Mouse (Mus musculus): ENCODE data around the gene Polr2c. TPM values are rescaled to one million over a fixed set of nuclear protein-coding genes. Genes with fewer than 3 reads are reported as not detected.
A peak's percentile ranks its signal among the peaks of the same experiment; 100 is the strongest.
"Not testable (repeated sequence)": the region's sequence is repeated elsewhere in the genome, so short reads cannot be mapped to it uniquely, and the experiment has no call there.

Gene Polr2c
- polyA plus RNA-seq, 1 experiment from 2014 or later = 140 TPM

DNA sequence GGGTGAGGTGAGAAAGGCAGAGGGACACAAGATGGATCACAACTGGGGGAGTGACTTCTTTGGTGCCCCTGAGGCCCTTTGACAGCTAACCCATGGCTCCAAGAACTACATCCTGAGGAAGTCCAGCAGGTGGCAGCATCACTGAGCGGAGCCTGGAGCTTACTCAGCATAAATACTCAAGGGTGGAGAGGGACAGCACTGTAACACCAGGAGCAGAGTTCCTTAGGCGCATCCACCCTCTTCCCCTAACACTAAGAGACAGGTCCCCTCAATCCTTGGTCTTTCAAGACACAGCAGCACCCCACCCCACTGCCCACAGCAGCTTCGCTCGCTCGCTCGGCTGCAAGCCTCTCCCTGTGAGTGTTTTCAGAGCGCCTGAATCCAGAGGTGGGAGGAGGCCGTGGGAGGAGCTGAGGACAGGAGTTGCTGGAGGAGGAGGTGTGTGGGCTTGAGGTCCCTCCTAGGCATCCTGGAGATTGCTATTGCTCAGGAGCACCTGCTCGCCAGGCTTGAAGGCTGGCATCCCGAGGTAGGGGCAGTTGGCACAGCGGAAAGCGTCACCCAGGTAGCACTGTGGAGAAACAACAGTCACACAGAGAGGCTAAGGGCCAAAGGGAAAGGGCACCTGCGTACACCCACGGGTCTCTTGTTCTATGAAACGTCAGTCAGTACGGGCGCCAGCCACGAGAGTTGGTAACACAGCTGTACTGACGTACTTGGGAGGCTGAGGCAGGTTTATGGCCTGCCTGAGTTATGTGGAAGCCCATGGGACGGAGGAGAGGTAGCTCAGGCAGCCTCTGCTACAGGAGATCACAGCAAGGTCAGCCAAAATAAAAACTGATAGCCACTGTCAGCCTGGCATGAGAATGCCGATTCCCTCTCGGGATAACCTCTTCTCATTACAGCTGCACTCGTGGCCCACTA, 34.4 kb upstream of the Polr2c start:
- no peak overlapping the region for H3K9ac ChIP-seq (replicated peaks)
- no peak overlapping the region for H3K27ac ChIP-seq
- peak; percentile 67 for ATAC-seq
- no peaks in the 10 kb centered on the region for H3K4me1 ChIP-seq (replicated peaks)
- H3K27me3 ChIP-seq = no peaks in the 10 kb centered on the region
- no peaks in the 10 kb centered on the region for H3K9me3 ChIP-seq
- no peak overlapping the region for H3K4me2 ChIP-seq (replicated peaks)
- H3K4me3 ChIP-seq (replicated peaks) = no peak overlapping the region
- H3K36me3 ChIP-seq = peaks cover 73% of the 10 kb centered on the region
- WGBS = 81% methylated on average over 23 of the region's 23 CpGs

GRCm38 (mm10) chr8:94825170-94825569, 32.1 kb upstream of the Polr2c start:
- Histone ChIP-seq H3K27ac (no peak overlapping the region), H3K4me2 (replicated peaks) (no peak overlapping the region), H3K36me3 (peaks cover 88% of the 10 kb centered on the region), H3K4me1 (replicated peaks) (no peaks in the 10 kb centered on the region), H3K4me3 (replicated peaks) (no peak overlapping the region), H3K9me3 (no peaks in the 10 kb centered on the region), H3K9ac (replicated peaks) (no peak overlapping the region), H3K27me3 (no peaks in the 10 kb centered on the region)
- 81% methylated on average over 6 of the region's 6 CpGs for WGBS
- no peak for ATAC-seq

- WGBS = 95% methylated on average over 5 of the region's 5 CpGs
- no peak overlapping the region for H3K4me3 ChIP-seq (replicated peaks)
- H3K9ac ChIP-seq (replicated peaks) = no peak overlapping the region
- no peaks in the 10 kb centered on the region for H3K4me1 ChIP-seq (replicated peaks)
- ATAC-seq = no peak
- H3K27me3 ChIP-seq = no peaks in the 10 kb centered on the region
- no peaks in the 10 kb centered on the region for H3K9me3 ChIP-seq
- H3K27ac ChIP-seq = no peak overlapping the region
- peaks cover 87% of the 10 kb centered on the region for H3K36me3 ChIP-seq
- no peak overlapping the region for H3K4me2 ChIP-seq (replicated peaks)
Measured at GRCm38 (mm10) chr8:94826210-94826609, 31.0 kb upstream of the Polr2c start.

GRCm38 (mm10) chr8:94828284-94828683, 29.0 kb upstream of the Polr2c start:
- Histone ChIP-seq H3K9me3 (no peaks in the 10 kb centered on the region), H3K4me1 (replicated peaks) (no peaks in the 10 kb centered on the region), H3K4me2 (replicated peaks) (no peak overlapping the region), H3K27ac (no peak overlapping the region), H3K4me3 (replicated peaks) (no peak overlapping the region), H3K27me3 (no peaks in the 10 kb centered on the region), H3K9ac (replicated peaks) (no peak overlapping the region), H3K36me3 (peaks cover 81% of the 10 kb centered on the region)
- no peak for ATAC-seq
- 94% methylated on average over 6 of the region's 6 CpGs for WGBS

DNA sequence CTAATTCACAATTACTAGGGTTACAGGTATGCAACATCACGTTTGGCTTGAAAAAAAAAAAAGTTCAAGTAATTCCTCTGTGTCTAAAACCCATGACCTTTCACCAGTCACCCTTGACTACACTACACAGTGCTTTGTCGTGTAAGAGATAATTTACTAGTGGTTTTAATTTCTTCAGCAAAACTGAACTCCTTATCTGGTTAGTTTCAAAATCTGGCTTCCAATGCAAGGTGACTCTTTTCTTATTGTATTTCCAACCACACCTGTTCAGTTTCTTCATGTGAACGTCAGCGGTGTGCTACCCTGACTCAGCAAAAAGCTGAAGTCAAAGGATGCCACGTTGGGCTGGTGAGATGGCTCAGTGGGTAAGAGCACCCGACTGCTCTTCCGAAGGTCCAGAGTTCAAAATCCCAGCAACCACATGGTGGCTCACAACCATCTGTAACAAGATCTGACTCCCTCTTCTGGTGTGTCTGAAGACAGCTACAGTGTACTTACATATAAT, 23.3 kb upstream of the Polr2c start:
- H3K9ac ChIP-seq (replicated peaks); H3K4me3 ChIP-seq (replicated peaks); ATAC-seq; H3K9me3 ChIP-seq; H3K27ac ChIP-seq; H3K27me3 ChIP-seq; H3K4me2 ChIP-seq (replicated peaks): not testable (repeated sequence)
- WGBS = 82% methylated on average over 7 of the region's 7 CpGs
- H3K36me3 ChIP-seq = peaks cover 29% of the 10 kb centered on the region
- H3K4me1 ChIP-seq (replicated peaks) = peaks cover 15% of the 10 kb centered on the region

GRCm38 (mm10) chr8:94835751-94836150, 21.5 kb upstream of the Polr2c start:
- H3K4me1 ChIP-seq (replicated peaks) = peaks cover 19% of the 10 kb centered on the region
- H3K27me3 ChIP-seq; ATAC-seq; H3K9me3 ChIP-seq; H3K27ac ChIP-seq; H3K4me3 ChIP-seq (replicated peaks); H3K4me2 ChIP-seq (replicated peaks); H3K9ac ChIP-seq (replicated peaks): not testable (repeated sequence)
- 94% methylated on average over 13 of the region's 13 CpGs for WGBS
- H3K36me3 ChIP-seq = peaks cover 15% of the 10 kb centered on the region

GRCm38 (mm10) chr8:94836456-94837240, 20.6 kb upstream of the Polr2c start:
- H3K36me3 ChIP-seq = peaks cover 8% of the 10 kb centered on the region
- no peak overlapping the region; the same call in 1 of the 2 replicates for H3K27ac ChIP-seq
- H3K4me3 ChIP-seq (replicated peaks) = peak overlapping the region; percentile 85
- no peaks in the 10 kb centered on the region for H3K27me3 ChIP-seq
- H3K4me2 ChIP-seq (replicated peaks) = peak overlapping the region; percentile 81
- 76% methylated on average over 11 of the region's 11 CpGs for WGBS
- no peak for ATAC-seq
- no peaks in the 10 kb centered on the region for H3K9me3 ChIP-seq
- peaks cover 19% of the 10 kb centered on the region for H3K4me1 ChIP-seq (replicated peaks)
- peak overlapping the region; percentile 94 for H3K9ac ChIP-seq (replicated peaks)

- no peaks in the 10 kb centered on the region for H3K27me3 ChIP-seq
- H3K4me1 ChIP-seq (replicated peaks) = peaks cover 19% of the 10 kb centered on the region
- H3K36me3 ChIP-seq = no peaks in the 10 kb centered on the region
- under 1% methylated on average over 81 of the region's 82 CpGs for WGBS
- H3K4me3 ChIP-seq (replicated peaks) = peak within 1 kb of the TSS; percentile 85
- H3K4me2 ChIP-seq (replicated peaks) = peak within 1 kb of the TSS; percentile 81
- ATAC-seq = peak; percentile 98
- peak within 1 kb of the TSS; percentile 94 for H3K9ac ChIP-seq (replicated peaks)
- H3K27ac ChIP-seq = peak within 1 kb of the TSS; percentile 89
- no peaks in the 10 kb centered on the region for H3K9me3 ChIP-seq
Measured at GRCm38 (mm10) chr8:94837662-94838574, 19.3 kb upstream of the Polr2c start, which contains the start of the genes Coq9 and Ciapin1. Gene Coq9 (plus strand): TSS chr8:94838321. Gene Ciapin1 (minus strand): TSS chr8:94838358.

GRCm38 (mm10) chr8:94838600-94838999, 18.6 kb upstream of the Polr2c start:
- Histone ChIP-seq H3K4me3 (replicated peaks) (peak overlapping the region; percentile 85), H3K9me3 (no peaks in the 10 kb centered on the region), H3K36me3 (0 out of 2 replicates have a peak, but pooled peaks cover 2% of the 10 kb centered on the region), H3K9ac (replicated peaks) (peak overlapping the region; percentile 94), H3K27ac (peak overlapping the region; percentile 89), H3K4me1 (replicated peaks) (peaks cover 19% of the 10 kb centered on the region), H3K4me2 (replicated peaks) (peak overlapping the region; percentile 56), H3K27me3 (no peaks in the 10 kb centered on the region)
- peak; percentile 69 for ATAC-seq
- whole genome bisulfite sequencing = under 1% methylated on average over 24 of the region's 24 CpGs

- no peak overlapping the region for H3K4me2 ChIP-seq (replicated peaks)
- peaks cover 25% of the 10 kb centered on the region for H3K36me3 ChIP-seq
- H3K4me1 ChIP-seq (replicated peaks) = peaks cover 19% of the 10 kb centered on the region
- 53% methylated on average over 2 of the region's 2 CpGs for WGBS
- H3K9ac ChIP-seq (replicated peaks) = no peak overlapping the region
- no peaks in the 10 kb centered on the region for H3K27me3 ChIP-seq
- no peak overlapping the region for H3K4me3 ChIP-seq (replicated peaks)
- no peak overlapping the region for H3K27ac ChIP-seq
- no peak for ATAC-seq
- H3K9me3 ChIP-seq = no peaks in the 10 kb centered on the region
Measured at GRCm38 (mm10) chr8:94841183-94841582, 16.1 kb upstream of the Polr2c start.

- peaks cover 88% of the 10 kb centered on the region for H3K36me3 ChIP-seq
- H3K9me3 ChIP-seq = no peaks in the 10 kb centered on the region
- no peak overlapping the region for H3K4me3 ChIP-seq (replicated peaks)
- ATAC-seq = no peak
- no peak overlapping the region for H3K9ac ChIP-seq (replicated peaks)
- no peak overlapping the region for H3K27ac ChIP-seq
- no peak overlapping the region for H3K4me2 ChIP-seq (replicated peaks)
- 95% methylated on average over 5 of the region's 5 CpGs for WGBS
- H3K4me1 ChIP-seq (replicated peaks) = no peaks in the 10 kb centered on the region
- H3K27me3 ChIP-seq = no peaks in the 10 kb centered on the region
Measured at GRCm38 (mm10) chr8:94850049-94850448, 7.2 kb upstream of the Polr2c start.
